Mouse (Mus musculus) bone marrow macrophage, adult 2 months (primary cell): ENCODE measurements around the gene Atp13a2.

Source experiments
- CTCF ChIP-seq: IDR thresholded peaks from 2 replicates; pipeline ENCODE4 v1.5.1; 2012; ENCODE audit warnings: low read depth, mild to moderate bottlenecking, low read length, moderate library complexity
- POLR2A ChIP-seq: IDR thresholded peaks from 2 replicates; pipeline ENCODE4 v1.6.1; 2012; ENCODE audit warnings: mild to moderate bottlenecking, low read depth, low read length, borderline replicate concordance

DNA sequence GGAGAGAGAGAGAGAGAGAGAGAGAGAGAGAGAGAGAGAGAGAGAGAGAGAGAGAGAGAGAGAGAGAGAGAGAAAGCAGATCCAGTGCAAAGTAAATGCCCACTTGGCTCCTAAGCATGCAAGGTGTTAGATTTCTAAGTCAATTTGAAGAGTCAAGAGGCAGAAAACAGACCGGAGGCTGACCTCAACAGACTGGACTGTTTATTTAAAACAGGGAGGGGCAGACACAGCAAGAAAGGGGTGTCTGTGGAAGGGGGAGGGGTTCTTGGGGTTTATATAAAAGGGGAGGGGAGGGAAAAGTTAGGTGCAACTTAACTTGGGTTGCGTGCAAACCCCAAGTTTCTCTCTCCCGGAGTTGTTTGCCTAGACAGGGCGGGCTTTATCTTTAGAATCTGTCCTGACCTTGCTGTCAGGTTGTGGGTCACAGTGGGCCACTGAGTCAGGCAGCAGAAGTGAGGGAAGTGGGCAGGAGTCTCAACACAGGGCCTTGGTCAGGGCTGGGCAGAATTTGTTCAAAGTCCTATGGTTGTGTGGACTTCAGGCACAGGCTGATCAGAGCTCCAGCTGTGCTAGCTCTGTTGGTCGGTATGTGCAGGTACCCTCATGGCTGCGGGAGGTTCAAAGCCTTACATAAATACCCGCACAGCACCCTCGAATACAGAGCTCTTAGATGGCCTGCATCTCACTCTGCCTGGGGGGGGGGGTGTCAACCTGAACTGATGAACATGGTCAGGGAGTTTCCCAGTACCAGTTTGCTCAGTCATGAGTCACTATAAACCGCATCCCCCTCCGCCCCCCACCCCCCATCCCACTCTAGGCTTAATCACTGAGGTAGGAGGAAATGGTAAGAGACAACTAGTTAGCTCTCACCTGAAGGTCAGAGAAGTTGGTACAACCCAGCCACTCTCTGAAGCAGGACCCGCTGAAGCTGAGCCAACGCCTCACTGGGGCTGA lies 38.9 kb upstream of the Atp13a2 start:
- no peak for TF ChIP-seq CTCF
- no peak for TF ChIP-seq POLR2A
